ENCODE assay signal across 8 mouse cellular contexts in genomic region chr14:32464601-32465505, GRCm38 (mm10). TPM values are rescaled to one million over a fixed set of nuclear protein-coding genes. Genes with fewer than 3 reads are reported as not detected.
DNase-seq lines count a peak whose midpoint lies in the region; ATAC-seq and TF ChIP-seq lines count a peak whose summit lies in the region.

TSS of gene Slc18a3 (minus strand) at chr14:32464850.

- intact Hi-C loops in left cerebral cortex, postnatal 10 days (cut with DNase I): loop anchor here (5.0 kb wide), 1 partner anchor 113 kb away; no protein-coding TSS in a partner anchor

- DNase-seq in layer of hippocampus, adult 2 months (ENCODE audit: low spot score in 2 of 2): no peak
- no peak for DNase-seq in layer of hippocampus, postnatal 14 days (ENCODE audit: low spot score in 2 of 2)
- DNase-seq in embryo, embryonic 9.5 days (ENCODE audit: extremely low spot score): peak; percentile 21
- DNase-seq in neural tube, embryonic 11.5 days (ENCODE audit: low spot score): peak; percentile 45
- no peak for DNase-seq in left cerebral cortex, postnatal 10 days (ENCODE audit: extremely low spot score in 1 of 2, low spot score in 2 of 2)
- no peak for DNase-seq in urinary bladder, adult 2 months (ENCODE audit: low spot score)

- H3K27ac ChIP-seq in layer of hippocampus, adult 2 months: no peak within 1 kb of the TSS
- H3K27ac ChIP-seq in hindbrain, embryonic 13.5 days: no peak within 1 kb of the TSS
- H3K27ac ChIP-seq in neural tube, embryonic 11.5 days (ENCODE audit: low read depth, low read length): peak within 1 kb of the TSS; percentile 50

- ATAC-seq in hindbrain, embryonic 13.5 days (ENCODE audit: low FRiP score): peak; percentile 44; the same call in 1 of the 2 replicates
- ATAC-seq in neural tube, embryonic 11.5 days (ENCODE audit: insufficient read depth, low FRiP score, low TSS enrichment): peak; percentile 48
- ATAC-seq in monocyte, adult 5-6 weeks (replicated peaks; ENCODE audit: insufficient number of reproducible peaks, low FRiP score, low TSS enrichment, poor library complexity, severe bottlenecking): no peak

- no peaks in the 10 kb centered on the region for H3K36me3 ChIP-seq in hindbrain, embryonic 13.5 days
- H3K36me3 ChIP-seq in neural tube, embryonic 11.5 days (ENCODE audit: control insufficient read depth, insufficient read depth, low read length): no peaks in the 10 kb centered on the region

- peaks cover 39% of the 10 kb centered on the region for H3K4me1 ChIP-seq in hindbrain, embryonic 13.5 days (replicated peaks)
- H3K4me1 ChIP-seq in neural tube, embryonic 11.5 days (ENCODE audit: control insufficient read depth, insufficient read depth, low read length): peaks cover 11% of the 10 kb centered on the region

- no peak for TF ChIP-seq CTCF in layer of hippocampus, adult 2 months (conservative IDR thresholded peaks at IDR 0.05)

- 0% methylated on average over 63 of the region's 70 CpGs for WGBS in hindbrain, embryonic 13.5 days
- under 1% methylated on average over 63 of the region's 70 CpGs for WGBS in neural tube, embryonic 11.5 days

- peak within 1 kb of the TSS; percentile 63 for H3K9ac ChIP-seq in hindbrain, embryonic 13.5 days
- peak within 1 kb of the TSS; percentile 35 for H3K9ac ChIP-seq in neural tube, embryonic 11.5 days (ENCODE audit: low read length)

- H3K9me3 ChIP-seq in hindbrain, embryonic 13.5 days: no peaks in the 10 kb centered on the region
- no peaks in the 10 kb centered on the region for H3K9me3 ChIP-seq in neural tube, embryonic 11.5 days (ENCODE audit: control insufficient read depth, low read length)

- peak within 1 kb of the TSS; percentile 32; the same call in 1 of the 2 replicates for H3K4me3 ChIP-seq in layer of hippocampus, adult 2 months
- peak within 1 kb of the TSS; percentile 46 for H3K4me3 ChIP-seq in hindbrain, embryonic 13.5 days
- H3K4me3 ChIP-seq in neural tube, embryonic 11.5 days (ENCODE audit: low read depth, low read length): peak within 1 kb of the TSS; percentile 35

- H3K27me3 ChIP-seq in hindbrain, embryonic 13.5 days: peaks cover 95% of the 10 kb centered on the region
- H3K27me3 ChIP-seq in neural tube, embryonic 11.5 days (ENCODE audit: control insufficient read depth, insufficient read depth, low read length): peaks cover 76% of the 10 kb centered on the region

- H3K4me2 ChIP-seq in hindbrain, embryonic 13.5 days: peak within 1 kb of the TSS; percentile 67
- peak within 1 kb of the TSS; percentile 49 for H3K4me2 ChIP-seq in neural tube, embryonic 11.5 days (ENCODE audit: low read depth)

RNA-seq across cellular contexts. Expression of gene Slc18a3, which starts in this region (rescaled TPM):
- total RNA-seq in layer of hippocampus, adult 2 months (2021): not detected
- under 1 TPM in 1 of 2 experiments, not detected in 1; 0.21 TPM for total RNA-seq in layer of hippocampus, postnatal 14 days (2021)
- 17.4 and 17.5 TPM in 2 replicates for polyA plus RNA-seq in hindbrain, embryonic 13.5 days (2015; fragmentation: Nextera tagmentation; extraction: Ambion mirVana)
- polyA plus RNA-seq in neural tube, embryonic 11.5 days (2014; fragmentation: Nextera tagmentation; extraction: Ambion mirVana): 20.3 and 27.9 TPM in 2 replicates
- 1 to 10 TPM; 1.1 to 1.9 TPM for total RNA-seq in left cerebral cortex, postnatal 10 days (2021)
- 0.14 and 0.29 TPM in 2 replicates for polyA plus RNA-seq in urinary bladder, adult 2 months (2012; rRNA removed)
- not detected in 3 replicates for total RNA-seq in monocyte, adult 5-6 weeks (2017)

Comparison
In these comparisons a context has a peak if more than half of its experiments do, and no peak if none do; other contexts are left out.
1. RNA of gene Slc18a3 (polyA plus RNA-seq): 20.3 to 27.9 TPM in neural tube, embryonic 11.5 days and 17.4 to 17.5 TPM in hindbrain, embryonic 13.5 days; 0.14 to 0.29 TPM in urinary bladder, adult 2 months; every median in the first group is over 10 times any median in the second.
2. DNase-seq: peak in embryo, embryonic 9.5 days (single experiment) and neural tube, embryonic 11.5 days (single experiment); none in layer of hippocampus, adult 2 months (0 of 2), layer of hippocampus, postnatal 14 days (0 of 2), left cerebral cortex, postnatal 10 days (0 of 2) and urinary bladder, adult 2 months (single experiment).
3. Peak in every context shown above with its lines, with median percentiles within 50 percentile points of each other: H3K4me3 ChIP-seq.